Mouse (Mus musculus): ENCODE data around the gene Snx25.

Snx25 gene

DNA sequence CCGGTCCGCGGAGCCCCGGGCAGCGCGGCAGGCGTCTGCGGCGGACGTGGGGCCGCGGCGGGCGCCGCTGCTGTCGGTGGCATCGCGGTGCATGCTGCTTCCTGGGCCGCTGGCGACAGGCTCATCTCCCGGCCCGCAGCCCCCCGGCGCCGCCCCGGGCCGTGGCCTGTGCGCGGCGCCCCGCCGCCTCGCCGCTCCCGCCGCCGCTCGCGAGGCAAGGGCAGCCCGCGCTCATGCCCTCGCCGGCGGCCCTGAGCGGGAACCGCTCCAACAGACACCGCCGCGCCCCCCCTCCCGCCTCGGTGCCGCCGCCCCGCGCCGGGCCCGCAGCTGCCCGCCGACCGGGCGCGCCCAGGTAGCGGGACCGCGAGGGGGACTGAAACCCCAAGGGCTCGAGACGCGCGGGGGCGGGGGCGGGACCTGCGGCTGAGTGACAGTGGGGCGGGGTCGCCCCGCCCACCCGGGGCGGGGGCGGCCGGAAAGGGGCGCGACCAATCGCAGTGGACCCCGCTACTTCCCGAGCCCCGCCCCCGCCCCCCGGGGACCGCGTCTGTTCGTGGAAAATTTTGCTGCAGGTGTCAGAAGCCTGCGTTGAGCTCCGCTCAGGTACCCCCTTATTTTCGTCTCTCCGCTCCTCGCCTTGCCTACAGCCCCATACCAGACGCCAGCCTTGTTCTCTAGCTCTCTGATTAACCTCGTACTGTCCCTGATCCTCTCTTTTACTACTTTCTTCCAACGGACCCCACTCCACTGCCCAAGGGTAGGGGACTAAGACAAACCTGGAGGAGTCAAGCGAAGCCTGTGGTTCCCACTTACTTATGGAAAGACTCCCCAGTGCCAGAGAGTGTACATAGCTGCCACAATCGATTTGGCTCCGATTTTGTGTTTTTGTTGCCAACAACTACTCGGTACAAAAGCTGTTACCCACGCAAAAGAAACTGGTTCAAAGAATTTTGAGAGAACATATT is at the start of gene Snx25:
Gene Snx25 (minus strand): TSS at position 96 of the 968 bp plus-strand sequence.
- peak; percentile 98 for DNase-seq

DNA sequence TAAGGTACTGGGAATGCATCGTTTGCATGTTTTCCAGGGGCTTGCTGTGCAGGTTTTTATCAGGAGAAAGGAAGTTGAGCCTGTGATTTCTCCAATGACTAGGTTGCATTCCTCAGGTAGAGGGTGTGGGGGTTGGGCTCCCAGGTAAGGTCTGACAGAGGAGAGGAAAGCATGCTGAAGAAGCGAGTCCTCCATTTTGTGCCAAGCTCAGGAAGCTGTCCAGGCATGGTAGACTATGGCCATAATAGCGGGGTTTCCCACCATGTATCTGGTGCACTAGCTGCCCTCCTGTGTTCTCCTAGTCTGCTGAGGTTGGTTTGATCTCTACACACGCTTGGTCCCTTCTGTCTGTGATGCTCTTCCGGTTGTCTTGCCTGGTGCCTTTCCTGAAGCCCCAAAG is 45.7 kb upstream of the Snx25 start:
- peak; percentile 74 for DNase-seq

DNA sequence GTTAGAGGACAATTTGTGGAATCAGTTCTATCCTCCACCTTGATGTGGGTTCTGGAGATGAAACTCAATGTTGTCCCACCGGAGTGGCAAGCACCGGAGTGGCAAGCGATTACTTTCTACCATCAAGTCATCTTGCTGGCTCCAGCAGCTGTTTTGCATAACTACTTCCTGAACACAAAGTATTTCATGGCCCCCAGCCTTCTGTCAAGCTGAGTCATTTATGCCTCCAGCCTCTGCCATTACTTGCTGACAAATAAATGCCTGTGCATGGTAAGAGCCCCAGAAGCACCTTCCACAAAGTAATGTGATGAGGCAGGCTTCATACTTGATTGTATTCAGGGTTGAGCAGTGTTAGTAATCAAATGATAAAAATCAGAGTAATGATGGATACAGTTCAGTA is 44.9 kb upstream of the Snx25 start:
- no peak for DNase-seq

DNA sequence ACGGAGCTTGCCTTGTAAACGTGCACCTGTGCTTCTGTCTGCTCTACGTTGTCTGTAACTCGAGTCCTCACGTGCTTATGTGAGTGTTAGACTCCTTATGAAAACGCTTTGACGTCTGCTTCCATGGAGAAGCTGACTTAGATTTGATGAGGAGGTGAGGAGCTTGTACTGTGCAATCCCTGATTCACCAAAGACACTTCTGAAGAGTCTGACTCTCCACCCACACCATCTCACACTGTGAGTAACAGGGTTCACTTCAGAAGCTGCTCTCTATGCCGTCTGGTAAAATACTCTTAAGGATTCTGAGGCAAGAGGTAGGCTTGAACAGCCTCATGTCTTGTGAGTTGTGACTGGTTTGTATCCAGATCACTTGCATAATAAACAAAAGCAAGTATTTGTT is 41.1 kb upstream of the Snx25 start:
- peak; percentile 39 for DNase-seq

DNA sequence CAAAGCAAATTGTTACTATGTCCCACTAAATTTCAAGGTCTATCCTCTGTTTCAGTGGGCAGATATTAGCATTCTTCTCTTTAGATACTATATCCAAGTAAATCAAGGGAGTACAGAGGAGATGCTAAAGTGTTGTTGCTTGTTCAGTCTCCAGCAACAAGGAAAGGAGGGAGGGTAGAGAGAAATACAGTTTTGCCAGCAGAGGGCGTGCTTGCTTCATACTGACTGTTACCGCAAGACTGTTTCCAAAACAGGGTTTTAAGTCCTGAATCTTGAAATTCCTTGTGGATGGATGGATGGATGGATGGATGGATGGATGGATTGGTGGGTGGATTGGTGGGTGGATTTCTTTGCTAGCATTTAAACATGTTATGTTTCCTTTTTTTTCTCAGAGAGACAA is 33.4 kb upstream of the Snx25 start:
- DNase-seq: peak; percentile 64

DNA sequence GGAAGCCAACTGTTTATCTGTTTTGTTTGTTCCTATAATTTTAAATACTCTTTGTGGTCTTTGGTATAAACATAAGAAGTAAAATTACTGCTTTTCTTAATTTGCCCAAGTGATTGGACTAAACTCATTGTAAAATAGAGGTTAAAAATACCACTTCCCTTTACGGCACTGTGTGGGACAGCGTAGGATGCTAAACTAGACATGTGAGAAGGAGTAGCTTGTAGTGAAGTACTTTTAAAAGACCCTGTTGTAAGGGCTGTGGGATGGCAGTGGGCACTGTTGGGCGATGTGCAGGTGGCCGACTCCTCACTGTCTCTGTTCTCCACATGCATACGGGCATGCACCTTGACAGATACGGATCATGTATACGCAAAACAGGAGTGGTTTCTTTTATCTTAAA is 28.2 kb upstream of the Snx25 start:
- DNase-seq: peak; percentile 39

DNA sequence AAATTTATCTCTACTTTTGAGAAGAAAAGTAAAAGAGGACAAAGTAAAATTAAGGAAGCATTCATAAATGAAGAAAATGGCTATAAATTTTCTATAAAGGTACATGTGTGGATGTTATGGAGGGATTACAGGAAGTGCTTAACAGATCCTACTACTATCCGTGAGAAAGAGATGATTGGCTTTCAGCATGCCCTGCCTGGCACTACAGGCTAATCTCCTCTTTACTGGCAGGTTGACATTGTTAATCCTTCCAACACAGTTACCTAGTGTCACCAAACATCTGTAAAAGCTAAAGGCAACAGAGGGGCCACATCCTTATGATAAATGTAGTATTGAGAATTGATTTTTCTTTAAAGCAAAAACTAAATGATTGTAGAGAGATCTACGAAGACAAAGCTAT is 21.7 kb upstream of the Snx25 start:
- DNase-seq: no peak

DNA sequence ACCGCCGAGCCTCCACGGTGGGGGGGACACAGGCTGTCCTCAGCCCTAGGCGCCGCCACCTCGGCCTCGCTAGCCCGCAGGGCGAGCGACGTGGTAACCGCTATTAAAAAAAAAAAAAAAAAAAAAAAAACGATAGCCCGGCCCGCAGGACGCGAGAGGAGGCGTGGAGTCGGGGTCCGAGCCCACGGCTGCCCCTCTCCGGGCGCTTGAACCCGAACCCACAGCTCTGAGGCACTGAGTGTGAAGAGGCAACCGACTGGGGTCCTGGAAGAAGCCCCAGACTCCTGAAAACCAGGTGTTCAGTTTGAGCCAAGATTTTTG is 11.9 kb upstream of the Snx25 start:
- no peak for DNase-seq

DNA sequence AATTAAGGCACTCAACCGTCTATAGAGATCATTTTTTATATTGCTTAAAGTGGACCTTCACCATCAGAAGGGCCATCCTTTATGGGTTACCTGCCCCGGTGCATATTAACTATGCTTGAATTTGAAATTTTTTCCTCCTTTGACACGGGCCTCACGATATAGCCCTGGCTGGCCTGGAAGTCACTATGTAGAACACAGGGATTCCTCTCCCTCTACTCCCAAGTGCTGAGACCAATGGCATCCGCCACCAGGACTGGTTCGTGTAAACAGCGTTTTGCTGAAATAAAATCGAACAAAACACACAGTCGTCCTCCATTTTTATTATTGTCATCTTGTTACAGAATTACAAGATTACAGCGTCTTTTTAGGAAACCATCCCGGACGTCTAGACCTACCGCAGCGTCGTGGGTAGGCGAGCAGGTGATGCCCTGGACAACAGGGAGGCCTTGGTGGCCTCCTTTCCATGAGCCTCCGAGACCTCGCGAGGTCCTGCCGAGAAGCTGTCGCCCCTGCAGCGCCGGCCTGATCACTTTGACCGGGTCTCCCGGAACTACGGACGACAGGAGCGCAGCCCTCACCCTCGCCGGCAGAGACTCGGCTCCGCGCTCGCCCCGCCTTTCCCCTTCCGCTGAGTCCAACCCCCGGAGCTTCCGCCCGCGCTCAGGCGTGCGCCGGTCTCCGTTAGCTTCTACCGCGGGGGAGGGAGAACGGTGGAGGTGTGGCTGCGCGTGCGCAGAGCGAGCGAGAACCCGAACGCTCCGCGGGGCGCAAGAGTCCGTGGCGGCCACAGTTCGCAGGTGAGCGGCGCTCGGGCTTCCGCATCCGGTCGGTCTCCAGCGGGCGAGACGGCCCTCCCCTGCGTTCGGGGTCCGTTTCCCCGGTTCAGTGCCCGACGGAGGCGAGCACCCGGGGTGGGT is 11.3 kb upstream of the Snx25 start:
- peak; percentile 100 for DNase-seq

DNA sequence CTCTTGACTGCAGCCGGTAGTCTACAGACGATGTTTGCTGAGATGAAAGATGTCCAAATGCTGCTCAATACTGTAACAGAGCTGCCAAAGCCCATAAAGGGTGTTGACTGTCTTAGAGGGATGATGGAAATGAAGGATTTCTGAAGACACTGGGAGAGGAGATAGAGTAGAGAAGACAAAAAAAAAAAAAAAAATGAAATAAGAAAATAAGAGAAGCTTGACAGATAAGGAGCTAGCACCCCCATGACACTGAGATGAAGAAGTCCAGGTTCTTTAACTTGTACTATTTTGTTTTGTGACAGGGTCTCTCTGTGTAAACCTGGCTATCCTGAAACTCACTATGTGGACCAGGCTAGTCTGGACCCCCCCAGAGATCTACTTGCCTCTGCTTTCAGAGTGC is 1.1 kb upstream of the Snx25 start:
- DNase-seq: no peak

DNA sequence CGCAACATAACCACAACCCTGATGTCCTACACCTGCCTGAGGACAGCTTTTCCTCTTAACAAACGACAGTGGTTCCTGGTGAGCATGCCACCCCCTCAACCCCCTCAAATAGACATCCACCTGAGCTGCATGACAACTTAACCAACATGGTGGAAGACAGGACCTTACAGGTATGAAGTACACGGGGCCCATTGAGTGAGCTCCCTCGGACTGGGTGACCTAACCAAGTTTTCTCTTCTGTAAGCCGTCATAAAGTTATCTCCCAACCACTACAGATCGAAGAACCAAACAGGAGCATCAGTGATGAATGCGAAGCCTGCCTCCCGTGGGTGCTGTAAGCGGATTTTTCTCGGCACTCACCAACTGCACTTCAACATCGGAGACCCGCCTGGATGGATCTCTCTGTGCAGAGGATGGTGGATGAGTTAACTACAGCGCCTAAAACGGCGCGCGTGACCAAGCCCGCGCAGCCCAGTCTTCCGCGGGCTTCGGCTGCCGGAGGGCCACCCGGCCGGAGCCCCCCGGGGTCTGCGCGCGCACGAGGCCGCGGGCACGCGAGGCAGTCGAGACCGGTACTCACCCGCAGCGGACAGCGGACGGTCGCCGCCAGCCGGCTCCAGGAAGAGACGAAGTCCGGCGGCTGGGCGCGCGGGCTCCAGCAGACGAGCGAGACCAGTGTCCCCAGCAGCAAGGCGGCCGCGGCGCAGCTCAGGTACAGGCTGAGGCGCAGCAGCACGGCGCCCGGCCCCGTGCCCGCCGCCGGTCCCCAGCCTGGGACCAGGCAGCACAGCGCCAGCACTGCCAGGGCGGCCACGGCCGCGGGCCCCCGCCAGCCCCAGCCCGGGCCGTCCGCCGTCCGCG is 527 bp downstream of the Snx25 start, which contains the start of gene Cfap97:
Gene Cfap97 (plus strand): TSS at position 570 of the 861 bp plus-strand sequence.
- peak; percentile 94 for DNase-seq

DNA sequence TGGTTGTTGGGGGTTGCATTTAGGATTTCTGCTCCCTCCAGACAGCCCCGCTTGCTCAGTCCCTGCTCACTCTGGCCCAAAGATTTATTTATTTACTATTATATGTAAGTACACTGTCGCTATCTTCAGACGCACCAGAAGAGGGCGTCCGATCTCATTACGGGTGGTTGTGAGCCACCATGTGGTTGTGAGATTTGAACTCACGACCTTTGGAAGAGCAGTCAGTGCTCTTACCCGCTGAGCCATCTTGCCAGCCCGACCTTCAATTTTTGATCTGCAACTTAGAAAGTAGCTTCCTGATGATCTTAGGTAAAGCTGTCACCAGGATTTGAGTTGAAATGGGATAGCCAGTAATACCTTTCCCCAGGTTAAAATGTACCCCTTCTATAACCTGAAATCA is 2.2 kb downstream of the Snx25 start:
- no peak for DNase-seq

DNA sequence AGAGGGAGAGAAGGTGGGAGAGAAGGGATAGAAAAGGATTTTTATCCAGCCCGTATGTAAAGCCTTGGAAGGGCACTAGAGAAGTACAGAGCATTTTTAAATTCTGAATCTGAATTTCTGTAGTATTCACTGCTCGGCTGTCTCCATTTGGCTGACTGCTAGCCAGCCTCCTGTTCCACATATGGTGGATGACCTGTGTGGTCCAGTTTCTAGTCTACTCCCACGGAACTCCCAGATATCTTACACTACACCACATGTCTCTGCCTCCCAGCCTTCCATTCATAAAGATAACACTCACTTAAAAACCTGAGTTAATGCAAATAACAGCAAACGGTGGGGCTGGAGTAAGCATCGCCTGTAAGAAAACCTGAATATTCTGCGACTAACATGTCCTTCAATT is 2.7 kb downstream of the Snx25 start:
- DNase-seq: no peak

DNA sequence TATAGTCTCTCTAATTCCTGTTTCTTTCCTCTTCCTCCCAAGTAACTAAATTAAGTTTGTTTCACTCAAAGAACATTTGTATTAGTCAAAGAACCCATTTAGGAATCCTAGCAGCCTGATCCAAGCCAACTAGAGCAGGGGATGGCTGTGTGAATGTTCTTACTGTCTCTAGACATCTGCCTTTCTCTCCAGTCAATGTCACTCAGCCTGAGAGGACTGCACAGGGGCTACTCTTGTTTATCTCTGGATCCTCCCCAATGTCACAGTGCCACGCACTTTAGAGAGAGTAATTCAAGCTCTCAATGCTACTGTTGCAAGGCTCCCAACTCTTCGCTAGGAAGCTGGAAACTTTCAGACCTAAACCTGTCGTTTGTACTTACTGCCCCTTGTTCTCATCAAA is 5.8 kb downstream of the Snx25 start:
- no peak for DNase-seq

DNA sequence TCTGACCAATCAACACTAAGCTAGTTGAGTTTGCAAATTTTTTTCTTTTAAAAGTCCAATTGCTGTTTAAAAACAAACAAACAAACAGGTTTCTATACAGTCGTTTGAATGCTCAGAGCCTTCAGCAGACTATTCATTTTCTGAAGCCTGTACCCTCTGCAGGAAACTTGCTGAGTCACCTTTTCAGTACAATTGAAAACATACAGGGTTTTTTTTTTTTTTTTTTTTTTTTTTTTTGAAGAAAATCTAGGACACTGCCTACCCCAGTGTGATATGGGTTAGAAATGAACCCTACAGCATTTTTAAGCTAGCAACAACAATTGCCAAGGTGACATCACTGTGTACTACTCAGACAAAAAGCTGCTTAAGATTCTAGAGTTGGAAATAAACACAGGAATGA is 8.0 kb downstream of the Snx25 start:
- no peak for DNase-seq

DNA sequence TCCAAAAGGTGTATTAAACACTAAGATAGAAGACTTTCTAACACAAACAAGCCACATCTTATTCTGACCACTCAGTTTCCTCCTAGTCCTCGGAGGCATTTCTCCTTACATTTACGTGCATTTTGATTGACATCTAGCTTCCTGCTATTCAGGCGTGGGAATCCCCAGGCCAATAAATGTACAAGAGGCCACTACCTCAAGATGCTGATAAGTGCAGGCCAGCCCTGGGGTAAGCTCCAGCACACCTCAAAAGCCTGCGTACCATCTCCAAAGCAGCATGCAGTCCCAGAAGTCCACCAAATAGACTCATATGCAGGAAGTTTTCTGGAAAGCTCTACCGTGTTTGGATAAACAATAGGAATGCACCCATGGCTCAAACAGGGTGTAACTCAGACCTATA is 8.5 kb downstream of the Snx25 start:
- DNase-seq: no peak

DNA sequence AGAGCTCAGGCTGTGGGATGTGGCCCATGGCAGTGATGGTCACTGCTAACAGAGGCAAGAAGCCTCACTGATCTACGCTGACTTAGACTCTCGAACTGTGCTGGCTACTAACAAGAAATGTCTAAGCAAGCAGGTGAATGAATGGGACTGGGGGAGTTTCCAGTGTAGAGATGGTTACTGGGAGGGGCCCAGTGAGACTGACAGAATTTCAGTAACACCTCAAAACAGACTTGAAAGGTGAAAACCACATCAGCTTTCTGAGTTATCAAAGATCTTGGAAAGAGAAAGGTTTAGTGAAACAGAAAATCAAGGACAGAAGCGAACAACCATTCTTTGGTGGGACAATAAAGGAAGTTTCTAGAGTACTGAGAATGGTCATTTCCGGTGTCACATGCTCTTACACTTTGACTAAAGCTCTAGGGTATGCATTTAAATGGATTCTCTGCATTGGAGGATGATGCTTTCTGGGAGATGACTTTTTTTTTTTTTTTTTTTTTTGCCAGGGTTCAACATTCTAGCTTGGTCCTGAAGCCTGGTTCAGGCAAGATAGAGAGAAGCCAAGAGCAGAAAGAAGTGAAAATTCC is 9.4 kb downstream of the Snx25 start:
- DNase-seq: no peak

DNA sequence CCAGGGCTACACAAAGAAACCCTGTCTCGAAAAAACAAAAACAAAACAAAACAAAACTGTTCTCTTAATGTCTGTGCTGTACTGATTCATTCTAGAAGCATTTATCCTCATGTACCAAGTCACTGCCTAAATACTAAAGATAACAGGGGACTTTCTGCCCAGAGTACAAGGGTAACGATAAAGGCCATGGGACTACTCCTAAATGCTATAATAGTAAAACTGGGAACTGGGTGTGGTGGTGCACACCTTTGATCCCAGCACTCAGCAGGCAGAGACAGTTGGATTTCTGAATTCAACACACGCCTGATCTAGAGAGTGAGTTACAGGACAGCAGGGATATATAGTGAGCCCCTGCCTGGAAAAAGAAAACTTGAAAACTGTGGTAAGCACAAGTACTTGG is 10.3 kb downstream of the Snx25 start:
- DNase-seq: no peak

DNA sequence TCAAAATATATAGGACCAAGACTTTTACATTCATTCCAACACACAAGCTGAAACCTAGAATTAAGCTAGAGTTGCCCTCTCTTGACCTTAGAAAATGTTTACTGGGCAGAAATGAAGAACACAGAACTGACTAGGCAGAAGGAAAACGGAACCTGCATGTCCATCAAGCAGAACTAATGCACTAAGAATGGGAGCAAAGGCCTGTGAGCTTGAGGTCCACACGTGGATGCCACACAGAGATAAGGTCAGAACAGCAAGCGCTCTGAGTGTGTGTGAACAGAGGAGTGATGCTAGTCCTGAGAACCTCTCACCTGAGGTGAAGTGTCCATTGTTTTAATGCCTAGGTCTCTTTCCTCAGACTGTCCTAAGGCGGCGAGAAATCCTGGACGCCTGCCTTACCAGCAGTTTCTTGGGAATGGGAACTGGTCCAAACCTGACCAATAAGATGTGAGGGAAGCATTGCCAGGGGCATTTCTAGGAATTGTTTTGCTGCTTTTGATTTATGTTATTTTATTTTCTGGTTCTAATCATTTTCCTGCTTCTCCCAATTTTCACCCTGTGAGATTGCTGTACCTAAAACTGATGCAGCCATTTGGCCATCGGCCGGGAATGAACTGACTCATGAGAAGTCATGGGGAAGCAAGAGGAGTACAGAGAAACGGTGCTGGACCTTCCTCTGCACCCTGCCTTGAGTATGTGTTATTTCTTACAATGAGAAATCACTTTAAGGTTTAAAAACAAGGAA is 11.4 kb downstream of the Snx25 start:
- no peak for DNase-seq

DNA sequence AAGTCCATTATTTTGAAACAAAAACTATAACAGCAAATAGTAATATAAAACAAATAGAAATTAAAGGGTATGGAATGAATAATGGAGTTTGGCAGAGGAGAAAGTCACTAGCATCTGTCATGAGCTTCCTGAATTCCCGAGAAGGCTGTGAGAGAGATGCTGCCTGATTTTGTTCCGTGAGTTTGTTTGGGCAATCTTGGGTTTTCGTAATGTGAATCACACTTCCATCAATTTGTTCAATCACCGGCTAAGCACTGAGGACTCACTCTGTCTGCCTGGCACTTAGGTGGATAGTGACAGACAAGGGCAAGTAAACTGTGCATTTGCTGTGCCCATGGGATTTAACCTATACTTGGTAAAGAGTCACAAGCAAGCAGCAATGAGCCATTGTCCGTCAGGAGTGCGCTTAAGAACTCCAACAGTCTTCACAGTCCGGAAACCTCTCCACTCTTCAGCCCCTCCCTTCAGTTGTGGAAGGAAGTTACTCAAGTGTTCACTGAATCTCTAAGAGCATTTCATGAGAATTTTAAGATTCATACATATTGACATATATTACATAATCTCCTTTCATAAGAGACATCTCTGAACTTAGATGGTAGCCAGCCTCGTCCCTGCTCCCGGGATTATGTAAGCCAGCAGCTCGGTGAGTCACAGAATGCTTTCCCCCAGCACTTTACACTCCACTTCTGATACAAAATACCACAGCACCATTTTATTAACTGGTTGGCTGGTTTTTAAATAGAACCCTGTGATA is 13.9 kb downstream of the Snx25 start:
- no peak for DNase-seq

DNA sequence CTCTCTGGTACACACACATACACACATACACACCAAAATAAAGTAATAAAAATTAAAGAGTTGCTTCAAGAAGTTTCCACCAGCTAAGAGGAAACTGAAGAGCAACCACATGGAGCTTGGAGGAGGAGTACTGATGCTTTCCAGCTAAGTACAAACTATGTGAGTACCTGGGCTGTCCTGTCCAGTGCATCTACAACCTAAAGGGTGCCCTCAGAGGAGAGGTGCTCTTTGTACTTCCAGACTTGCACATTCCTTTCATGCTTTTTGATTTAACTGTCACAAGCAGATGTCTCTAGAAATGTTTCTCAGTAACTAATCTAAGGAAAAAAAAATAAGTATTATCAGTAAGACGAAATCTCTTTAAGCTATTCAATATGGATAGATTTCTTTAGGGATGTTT is 14.6 kb downstream of the Snx25 start:
- no peak for DNase-seq

All from heart, adult 11 months (tissue).